Mouse (Mus musculus) G1E (cell line): ENCODE measurements around the gene Lmf1. TPM values are rescaled to one million over a fixed set of nuclear protein-coding genes. Genes with fewer than 3 reads are reported as not detected.

Experiments
- ATAC-seq: 2 replicates; pipeline ENCODE4 v1.8.0; 2016; ENCODE audit warnings: mild to moderate bottlenecking; ENCODE audit not compliant: insufficient number of reproducible peaks, poor library complexity, low FRiP score, severe bottlenecking; ENCODE audit errors: extremely low read depth
- DNase-seq: peaks from one replicate; pipeline ENCODE4 v3.0.0; 2012; ENCODE audit warnings: low spot score
- H3K27me3 ChIP-seq: 2 replicates; pipeline ENCODE4 v1.6.1; 2012; ENCODE audit warnings: mild to moderate bottlenecking, low read length, inconsistent platforms; ENCODE audit not compliant: insufficient read depth
- H3K36me3 ChIP-seq: replicated peaks from 2 replicates; pipeline ENCODE3; 2012; ENCODE audit warnings: mild to moderate bottlenecking, inconsistent platforms
- H3K4me1 ChIP-seq: 2 replicates; pipeline ENCODE4 v1.6.1; 2012; ENCODE audit warnings: low read depth, low read length, inconsistent platforms, mixed read lengths; ENCODE audit not compliant: insufficient read depth
- H3K4me3 ChIP-seq: 2 replicates; pipeline ENCODE4 v1.5.1; 2012; ENCODE audit warnings: low read depth, mild to moderate bottlenecking, inconsistent platforms, low read length, moderate library complexity, mixed read lengths
- H3K9me3 ChIP-seq: replicated peaks from 2 replicates; pipeline ENCODE4 v1.6.1; 2012; ENCODE audit warnings: inconsistent platforms
- CTCF ChIP-seq: IDR thresholded peaks from 2 replicates; pipeline ENCODE4 v1.5.1; 2012; ENCODE audit warnings: low read depth, low read length, inconsistent platforms, mixed read lengths
- GATA1 ChIP-seq: IDR thresholded peaks from 2 replicates; pipeline ENCODE4 v1.6.1; 2012; ENCODE audit warnings: borderline replicate concordance, low read length, inconsistent platforms, mixed read lengths
- GATA2 ChIP-seq: IDR thresholded peaks from 2 replicates; pipeline ENCODE4 v1.6.1; 2012; ENCODE audit warnings: low read depth, low read length, inconsistent platforms, borderline replicate concordance
- POLR2AphosphoS5 ChIP-seq: IDR thresholded peaks from 2 replicates; pipeline ENCODE4 v1.6.1; 2012; ENCODE audit warnings: low read depth, low read length, inconsistent platforms; ENCODE audit not compliant: insufficient replicate concordance
- TAL1 ChIP-seq: conservative IDR thresholded peaks from 2 replicates; pipeline ENCODE4 v1.6.1; 2012; ENCODE audit warnings: low read depth, low read length, inconsistent platforms, mixed read lengths
- polyA plus RNA-seq: library from polyadenylated mRNA; stranded (reverse); fragments of >175 nt; gene quantifications from 2 replicates; pipeline ENCODE4 v1.2.3, GENCODE M21; 2012
- total RNA-seq, 2 experiments: library from RNA; stranded (forward) in 1 of 2; stranded (reverse) in 1 of 2; fragments of 200-1000 nt in 1 of 2; fragments of >200 nt in 1 of 2; fragmentation: Nextera tagmentation in 1 of 2; gene quantifications; 2 replicates each; pipeline ENCODE4 v1.2.3; 2014 to 2017

The Lmf1 gene
- total and polyA plus RNA-seq, 3 experiments, result 8.8 to 29.9 (median 16.2) TPM

- H3K27me3 ChIP-seq, result no peaks in the 10 kb centered on the region
- H3K4me1 ChIP-seq, result no peaks in the 10 kb centered on the region; the same call in 1 of the 2 replicates
- H3K36me3 ChIP-seq, result peaks cover 95% of the 10 kb centered on the region
- TF ChIP-seq TAL1 (no peak), GATA1 (no peak), CTCF (no peak), POLR2AphosphoS5 (no peak), GATA2 (no peak)
- H3K4me3 ChIP-seq, result no peak overlapping the region
- no peak for DNase-seq
- peaks cover 5% of the 10 kb centered on the region for H3K9me3 ChIP-seq
- ATAC-seq, result no peak
Observed at GRCm38 (mm10) chr17:25595495-25595894, 16.6 kb downstream of the Lmf1 start.

- Histone ChIP-seq H3K27me3 (no peaks in the 10 kb centered on the region), H3K9me3 (no peaks in the 10 kb centered on the region), H3K36me3 (peaks cover 95% of the 10 kb centered on the region), H3K4me1 (peaks cover 3% of the 10 kb centered on the region), H3K4me3 (no peak overlapping the region)
- ATAC-seq (no peak), DNase-seq (no peak)
- TF ChIP-seq GATA1 (no peak), GATA2 (no peak), CTCF (no peak), POLR2AphosphoS5 (no peak), TAL1 (no peak)
Observed at GRCm38 (mm10) chr17:25597537-25597936, 18.7 kb downstream of the Lmf1 start.

- ATAC-seq (no peak), DNase-seq (no peak)
- no peak for TF ChIP-seq POLR2AphosphoS5
- no peak for TF ChIP-seq GATA1
- H3K27me3 ChIP-seq, result no peaks in the 10 kb centered on the region
- no peak overlapping the region for H3K4me3 ChIP-seq
- no peaks in the 10 kb centered on the region for H3K9me3 ChIP-seq
- peaks cover 6% of the 10 kb centered on the region; the same call in 1 of the 2 replicates for H3K4me1 ChIP-seq
- peaks cover 85% of the 10 kb centered on the region for H3K36me3 ChIP-seq
Observed at GRCm38 (mm10) chr17:25602366-25602765, 23.5 kb downstream of the Lmf1 start.

- Histone ChIP-seq H3K4me1 (peaks cover 6% of the 10 kb centered on the region; the same call in 1 of the 2 replicates), H3K27me3 (no peaks in the 10 kb centered on the region), H3K4me3 (no peak overlapping the region), H3K36me3 (peaks cover 84% of the 10 kb centered on the region), H3K9me3 (no peaks in the 10 kb centered on the region)
- no peak for DNase-seq
- TF ChIP-seq TAL1, result no peak
- no peak for TF ChIP-seq GATA2
- TF ChIP-seq GATA1, result no peak
- TF ChIP-seq CTCF, result no peak
- no peak for TF ChIP-seq POLR2AphosphoS5
- no peak for ATAC-seq
Observed at GRCm38 (mm10) chr17:25604234-25604633, 25.3 kb downstream of the Lmf1 start.

- DNase-seq (no peak), ATAC-seq (no peak)
- no peaks in the 10 kb centered on the region for H3K9me3 ChIP-seq
- TF ChIP-seq POLR2AphosphoS5 (no peak), GATA1 (no peak), GATA2 (no peak), TAL1 (no peak), CTCF (no peak)
- peaks cover 3% of the 10 kb centered on the region; the same call in 1 of the 2 replicates for H3K4me1 ChIP-seq
- no peak overlapping the region for H3K4me3 ChIP-seq
- peaks cover 84% of the 10 kb centered on the region for H3K36me3 ChIP-seq
- H3K27me3 ChIP-seq, result no peaks in the 10 kb centered on the region
Observed at GRCm38 (mm10) chr17:25608137-25608785, 29.4 kb downstream of the Lmf1 start.

- peaks cover 86% of the 10 kb centered on the region for H3K36me3 ChIP-seq
- TF ChIP-seq GATA1 (no peak), CTCF (no peak), POLR2AphosphoS5 (no peak), GATA2 (no peak), TAL1 (no peak)
- H3K9me3 ChIP-seq, result no peaks in the 10 kb centered on the region
- ATAC-seq (no peak), DNase-seq (no peak)
- H3K4me1 ChIP-seq, result peaks cover 3% of the 10 kb centered on the region; the same call in 1 of the 2 replicates
- H3K27me3 ChIP-seq, result no peaks in the 10 kb centered on the region
- H3K4me3 ChIP-seq, result no peak overlapping the region
Observed at GRCm38 (mm10) chr17:25608821-25609505, 30.1 kb downstream of the Lmf1 start.
